Mouse (Mus musculus): ENCODE measurements around the gene Usp46. TPM values are rescaled to one million over a fixed set of nuclear protein-coding genes. Genes with fewer than 3 reads are reported as not detected.

Usp46 gene
- polyA plus RNA-seq (2021; fragmentation: Nextera tagmentation), result 72.5 and 85.2 TPM in 2 replicates
- long read RNA-seq, experiment 1, full-length matches to known transcripts, result 254 of 308 reads
- long read RNA-seq, experiment 1, partial matches to known transcripts, result 8 of 308 reads
- long read RNA-seq, experiment 1, other reads (novel, unspliced or antisense), result 46 of 308 reads
- long read RNA-seq, experiment 2, full-length matches to known transcripts, result 14 of 62 reads
- long read RNA-seq, experiment 2, partial matches to known transcripts, result 12 of 62 reads
- long read RNA-seq, experiment 2, other reads (novel, unspliced or antisense), result 36 of 62 reads

GRCm38 (mm10) chr5:74067831-74068713 lies at the start of gene Usp46:
Gene Usp46 (minus strand): TSS chr5:74068431.

Other genes starting within 250 kb of the Usp46 start
- 82.6 and 88.9 TPM in 2 replicates for gene Rasl11b, start 126.9 kb upstream of the Usp46 start, polyA plus RNA-seq (2021; fragmentation: Nextera tagmentation)